ENCODE assay signal across 8 mouse cellular contexts in the genomic region with DNA sequence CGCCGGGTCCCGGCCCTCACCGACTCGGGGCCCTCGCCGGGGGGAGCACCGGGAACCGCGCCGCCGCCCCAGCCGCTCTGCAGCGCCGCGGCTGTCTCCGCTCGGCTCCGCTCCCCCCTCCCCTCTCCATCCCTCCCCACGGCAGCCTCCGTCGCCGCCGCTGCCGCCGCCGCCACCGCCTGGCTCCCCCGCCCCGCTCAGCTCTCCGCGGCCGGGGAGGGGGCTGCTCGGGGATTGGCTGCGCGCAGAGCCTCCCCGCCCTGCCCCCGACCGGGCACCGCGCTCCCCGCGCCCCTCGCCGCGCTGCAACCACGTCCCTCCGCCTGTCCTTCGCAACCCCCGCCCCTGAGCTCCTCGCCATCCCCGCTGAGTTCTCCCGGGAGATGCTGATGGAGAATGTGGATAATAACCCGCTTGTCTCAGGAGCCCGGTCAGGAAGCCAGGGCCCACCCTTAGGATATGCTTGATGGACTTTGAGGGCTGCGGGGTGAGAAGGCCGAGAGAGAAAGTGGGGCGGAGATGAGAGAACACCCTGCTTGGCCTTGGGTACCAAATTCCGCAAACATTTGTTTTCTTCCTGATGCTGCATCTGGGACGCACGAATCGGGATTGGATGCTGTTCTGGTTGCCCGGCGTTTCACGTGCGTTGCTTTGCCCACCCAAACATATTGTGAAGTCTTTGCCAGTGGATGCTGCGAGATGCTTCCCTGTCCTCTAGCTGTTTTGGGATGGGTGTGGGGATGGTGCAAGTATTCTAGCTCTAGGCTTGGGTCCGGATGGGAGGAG. TPM values are rescaled to one million over a fixed set of nuclear protein-coding genes. Genes with fewer than 3 reads are reported as not detected.
DNase-seq lines count a peak whose midpoint lies in the region; ATAC-seq and TF ChIP-seq lines count a peak whose summit lies in the region.

A gene (minus strand): TSS at position 162 of the 786 bp plus-strand sequence.

- peaks cover 44% of the 10 kb centered on the region for H3K27me3 ChIP-seq in embryonic facial prominence, embryonic 10.5 days (replicated peaks; ENCODE audit: low read depth, poor library complexity, severe bottlenecking)
- peaks cover 46% of the 10 kb centered on the region for H3K27me3 ChIP-seq in heart, embryonic 15.5 days
- H3K27me3 ChIP-seq in lung, embryonic 16.5 days (ENCODE audit: control insufficient read depth, insufficient read depth, low read depth, low read length), result peaks cover 37% of the 10 kb centered on the region

- H3K9ac ChIP-seq in heart, embryonic 15.5 days, result peak within 1 kb of the TSS; percentile 51
- peak within 1 kb of the TSS; percentile 64 for H3K9ac ChIP-seq in lung, embryonic 16.5 days (ENCODE audit: low read length)

- H3K27ac ChIP-seq in embryonic facial prominence, embryonic 10.5 days (replicated peaks), result peak within 1 kb of the TSS; percentile 87
- no peak within 1 kb of the TSS for H3K27ac ChIP-seq in heart, embryonic 15.5 days
- peak within 1 kb of the TSS; percentile 96 for H3K27ac ChIP-seq in layer of hippocampus, adult 2 months
- no peak within 1 kb of the TSS for H3K27ac ChIP-seq in lung, embryonic 16.5 days (ENCODE audit: low read length)

- H3K4me3 ChIP-seq in embryonic facial prominence, embryonic 10.5 days, result peak within 1 kb of the TSS; percentile 81
- peak within 1 kb of the TSS; percentile 71 for H3K4me3 ChIP-seq in heart, embryonic 15.5 days
- H3K4me3 ChIP-seq in layer of hippocampus, adult 2 months, result peak within 1 kb of the TSS; percentile 91
- H3K4me3 ChIP-seq in lung, embryonic 16.5 days (ENCODE audit: low read length), result peak within 1 kb of the TSS; percentile 64

- DNase-seq in CD4-positive helper T cell, adult 2 months (ENCODE audit: low read depth, low spot score), result peak; percentile 63
- peak; percentile 29 for DNase-seq in T-cell, adult 2 months (ENCODE audit: low spot score)
- DNase-seq in embryonic facial prominence, embryonic 10.5 days (ENCODE audit: low spot score), result peak; percentile 78
- DNase-seq in layer of hippocampus, adult 2 months (ENCODE audit: low spot score in 2 of 2), result peak; percentile 66 to 77
- DNase-seq in right cerebral cortex, adult 2 months (ENCODE audit: low spot score in 2 of 2), result peak; percentile 68 to 74
- no peak for DNase-seq in spleen, postnatal 14 days (ENCODE audit: low spot score in 2 of 2)

- H3K36me3 ChIP-seq in embryonic facial prominence, embryonic 10.5 days (replicated peaks), result no peaks in the 10 kb centered on the region
- no peaks in the 10 kb centered on the region for H3K36me3 ChIP-seq in heart, embryonic 15.5 days
- no peaks in the 10 kb centered on the region for H3K36me3 ChIP-seq in lung, embryonic 16.5 days (ENCODE audit: control insufficient read depth, insufficient read depth, low read length)

- WGBS in embryonic facial prominence, embryonic 10.5 days, result under 1% methylated on average over 62 of the region's 68 CpGs
- under 1% methylated on average over 58 of the region's 68 CpGs for WGBS in heart, embryonic 15.5 days
- WGBS in lung, embryonic 16.5 days, result 0% methylated on average over 38 of the region's 68 CpGs

- no peaks in the 10 kb centered on the region for H3K9me3 ChIP-seq in embryonic facial prominence, embryonic 10.5 days
- no peaks in the 10 kb centered on the region for H3K9me3 ChIP-seq in heart, embryonic 15.5 days (replicated peaks)
- no peaks in the 10 kb centered on the region for H3K9me3 ChIP-seq in lung, embryonic 16.5 days (ENCODE audit: control insufficient read depth, low read length)

- no peak for TF ChIP-seq CTCF in layer of hippocampus, adult 2 months (conservative IDR thresholded peaks at IDR 0.05)

- peak; percentile 59; the same call in 1 of the 2 replicates for ATAC-seq in heart, embryonic 15.5 days (replicated peaks; ENCODE audit: insufficient number of reproducible peaks, insufficient read depth, low FRiP score, low read depth)
- peak; percentile 64 for ATAC-seq in lung, embryonic 16.5 days (ENCODE audit: low read depth)

- H3K4me2 ChIP-seq in heart, embryonic 15.5 days, result peak within 1 kb of the TSS; percentile 99
- peak within 1 kb of the TSS; percentile 99 for H3K4me2 ChIP-seq in lung, embryonic 16.5 days (ENCODE audit: low read depth, low read length)

- peaks cover 24% of the 10 kb centered on the region for H3K4me1 ChIP-seq in embryonic facial prominence, embryonic 10.5 days
- peaks cover 19% of the 10 kb centered on the region for H3K4me1 ChIP-seq in heart, embryonic 15.5 days (replicated peaks)
- peaks cover 10% of the 10 kb centered on the region for H3K4me1 ChIP-seq in lung, embryonic 16.5 days (replicated peaks; ENCODE audit: control insufficient read depth, insufficient read depth, low read length)

RNA-seq across cellular contexts. Expression of the gene that starts here (rescaled TPM):
- 0.74 and 0.90 TPM in 2 replicates for polyA plus RNA-seq in embryonic facial prominence, embryonic 10.5 days (2016; fragmentation: Nextera tagmentation; extraction: Ambion mirVana)
- polyA plus RNA-seq in heart, embryonic 15.5 days (2015; fragmentation: Nextera tagmentation; extraction: Ambion mirVana), result 0.10 and 0.24 TPM in 2 replicates
- total RNA-seq in layer of hippocampus, adult 2 months (2021), result 10 to 100 TPM; 76.1 to 76.4 TPM
- 0.10 and 0.16 TPM in 2 replicates for polyA plus RNA-seq in lung, embryonic 16.5 days (2015; fragmentation: Nextera tagmentation; extraction: Ambion mirVana)

Comparison
In these comparisons a context has a peak if more than half of its experiments do, and no peak if none do; other contexts are left out.
1. Peak in DNase-seq, H3K4me3 ChIP-seq and H3K27ac ChIP-seq in embryonic facial prominence, embryonic 10.5 days; RNA of the gene not detected or under 1 TPM.
2. Peak in ATAC-seq, H3K4me3 ChIP-seq, H3K9ac ChIP-seq and H3K4me2 ChIP-seq in heart, embryonic 15.5 days; RNA of the gene not detected or under 1 TPM.
3. Peak in ATAC-seq, H3K4me3 ChIP-seq, H3K9ac ChIP-seq and H3K4me2 ChIP-seq in lung, embryonic 16.5 days; RNA of the gene not detected or under 1 TPM.
4. DNase-seq: peak in CD4-positive helper T cell, adult 2 months (single experiment), T-cell, adult 2 months (single experiment), layer of hippocampus, adult 2 months (2 of 2) and right cerebral cortex, adult 2 months (2 of 2); none in spleen, postnatal 14 days (0 of 2).
5. Peak in every context shown above with its lines, with median percentiles within 50 percentile points of each other: H3K4me3 ChIP-seq.